ENCODE assay signal across 21 mouse cellular contexts in the genomic region with DNA sequence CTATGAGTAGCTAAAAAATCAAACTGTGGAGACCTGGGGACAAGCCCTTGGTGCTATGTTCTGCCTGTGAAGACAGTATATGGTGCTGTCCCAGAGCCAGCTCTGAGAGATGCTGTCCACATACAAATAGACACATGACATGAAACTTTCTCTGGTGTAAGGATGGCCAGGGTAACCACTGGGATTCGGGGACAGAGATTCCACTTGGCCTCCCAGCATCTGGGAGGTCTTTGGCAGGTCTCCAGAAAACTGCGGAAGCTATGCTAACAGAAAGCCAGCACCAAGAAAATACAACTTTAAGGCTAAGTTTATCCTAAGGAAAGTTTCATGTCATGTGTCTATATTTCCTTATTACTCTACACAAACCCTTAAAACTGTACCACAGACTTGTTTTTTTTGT. TPM values are rescaled to one million over a fixed set of nuclear protein-coding genes. Genes with fewer than 3 reads are reported as not detected.
DNase-seq lines count a peak whose midpoint lies in the region; TF ChIP-seq lines count a peak whose summit lies in the region.
"Had no signal": no experiment of that assay in that cellular context is flagged by ENCODE, and none has a peak within 500 bp of the region (broad histone marks: within the 10 kb centered on the region; RNA-seq: fewer than 3 reads in every experiment).

No protein-coding gene starts in this region.

- H3K4me1 ChIP-seq in heart, adult 2 months (ENCODE audit: control insufficient read depth, insufficient read depth, low read length) = no peaks in the 10 kb centered on the region
- H3K4me1 ChIP-seq: forebrain, embryonic 10.5 days; hindbrain, embryonic 10.5 days; kidney, embryonic 15.5 days; limb, embryonic 13.5 days; liver, embryonic 12.5 days had no signal

- 0 out of 2 replicates have a peak overlapping the region, but pooled peaks have one; percentile 14 for H3K27ac ChIP-seq in heart, adult 2 months
- H3K27ac ChIP-seq: forebrain, embryonic 10.5 days; hindbrain, embryonic 10.5 days; kidney, embryonic 15.5 days; limb, embryonic 13.5 days; liver, embryonic 12.5 days had no signal

- no peaks in the 10 kb centered on the region for H3K27me3 ChIP-seq in heart, adult 2 months (ENCODE audit: control insufficient read depth, insufficient read depth, low read length)
- H3K27me3 ChIP-seq: CH12.LX; kidney, embryonic 15.5 days; limb, embryonic 13.5 days; liver, embryonic 12.5 days; Patski had no signal

- WGBS in heart, adult 2 months = 38% methylated on average over 2 of the region's 2 CpGs

- DNase-seq in heart, adult 2 months = peak; percentile 32 to 36
- DNase-seq in heart, postnatal 25 days (ENCODE audit: low spot score) = no peak
- peak; percentile 75 for DNase-seq in kidney, postnatal 10 days
- no peak for DNase-seq in kidney, adult 11 months
- DNase-seq in lung, postnatal 10 days = peak; percentile 54
- no peak for DNase-seq in lung, adult 18-20 months
- DNase-seq in adrenal gland, adult 2 months = no peak
- DNase-seq: B cell, adult 2 months; cerebellum, adult 11 months; cerebellum, adult 9-11 months; gastrocnemius, postnatal 25 days; midbrain, embryonic 14.5 days; thymus, adult 18-20 months; thymus, postnatal 36 days had no signal

- no peak for TF ChIP-seq CTCF in heart, adult 2 months (IDR thresholded peaks at IDR 0.05)

- H3K79me2 ChIP-seq in heart, adult 2 months (replicated peaks; ENCODE audit: control insufficient read depth, insufficient read depth, low read length) = no peaks in the 10 kb centered on the region

- H3K9ac ChIP-seq in heart, adult 2 months (ENCODE audit: low read depth, low read length) = no peak overlapping the region
- H3K9ac ChIP-seq: kidney, embryonic 15.5 days; limb, embryonic 13.5 days; liver, embryonic 12.5 days had no signal

- TF ChIP-seq POLR2A in heart, adult 2 months (IDR thresholded peaks at IDR 0.05; ENCODE audit: insufficient read depth, low read depth, low read length) = no peak

- no peak for TF ChIP-seq EP300 in heart, adult 2 months (IDR thresholded peaks at IDR 0.05; ENCODE audit: insufficient read depth, low read depth, low read length)

- peaks cover 4% of the 10 kb centered on the region; the same call in 1 of the 2 replicates for H3K36me3 ChIP-seq in heart, adult 2 months (ENCODE audit: control insufficient read depth, insufficient read depth, low read length)

- intact Hi-C loops in heart, adult 2 months (cut with DNase I) = no loop called here
- intact Hi-C loops in heart, postnatal 25 days (cut with DNase I) = no loop called here

- H3K4me3 ChIP-seq in heart, adult 2 months = no peak overlapping the region
- H3K4me3 ChIP-seq: forebrain, embryonic 10.5 days; hindbrain, embryonic 10.5 days; kidney, embryonic 15.5 days; limb, embryonic 13.5 days; liver, embryonic 12.5 days had no signal

RNA-seq across cellular contexts. Expression of gene Cnot11, which starts 15.0 kb away (rescaled TPM):
- total RNA-seq in heart, adult 2 months (2021) = 10 to 100 TPM; 13.2 to 15.6 TPM
- 9.8 and 11.9 TPM in 2 replicates for polyA plus RNA-seq in heart, adult 2 months (2012; rRNA removed)
- 10 to 100 TPM; 12.9 to 14.7 TPM for total RNA-seq in heart, postnatal 25 days (2021)
- total RNA-seq in adrenal gland, adult 2 months (2021) = 10 to 100 TPM; 18.5 to 23.2 TPM
- 34.2 and 38.9 TPM in 2 replicates for polyA plus RNA-seq in adrenal gland, adult 2 months (2012; rRNA removed)

RNA-seq across cellular contexts. Expression of gene Rnf149, which starts 27.4 kb away (rescaled TPM):
- 1 to 10 TPM; 7.0 to 8.5 TPM for total RNA-seq in heart, adult 2 months (2021)
- polyA plus RNA-seq in heart, adult 2 months (2012; rRNA removed) = 3.6 and 5.7 TPM in 2 replicates
- 1 to 10 TPM; 7.5 to 9.5 TPM for total RNA-seq in heart, postnatal 25 days (2021)
- 10 to 100 TPM; 39.1 to 42.5 TPM for total RNA-seq in adrenal gland, adult 2 months (2021)
- polyA plus RNA-seq in adrenal gland, adult 2 months (2012; rRNA removed) = 30.0 and 66.9 TPM in 2 replicates

Comparison
In these comparisons a context has a peak if more than half of its experiments do, and no peak if none do; other contexts are left out.
1. DNase-seq: peak in heart, adult 2 months (2 of 2), kidney, postnatal 10 days (single experiment) and lung, postnatal 10 days (single experiment); none in heart, postnatal 25 days (single experiment), kidney, adult 11 months (single experiment), lung, adult 18-20 months (0 of 2) and adrenal gland, adult 2 months (single experiment).